Mouse (Mus musculus) liver, embryonic 14.5 days (tissue): ENCODE measurements around the gene Maats1.

ENCODE experiments used
- CTCF ChIP-seq: IDR thresholded peaks from 2 replicates; pipeline ENCODE4 v1.5.1; 2016; ENCODE audit warnings: antibody characterized with exemption, low read depth, control low read depth
- EP300 ChIP-seq: IDR thresholded peaks from 2 replicates; pipeline ENCODE4 v1.6.1; 2016; ENCODE audit warnings: antibody characterized with exemption, low read depth

DNA sequence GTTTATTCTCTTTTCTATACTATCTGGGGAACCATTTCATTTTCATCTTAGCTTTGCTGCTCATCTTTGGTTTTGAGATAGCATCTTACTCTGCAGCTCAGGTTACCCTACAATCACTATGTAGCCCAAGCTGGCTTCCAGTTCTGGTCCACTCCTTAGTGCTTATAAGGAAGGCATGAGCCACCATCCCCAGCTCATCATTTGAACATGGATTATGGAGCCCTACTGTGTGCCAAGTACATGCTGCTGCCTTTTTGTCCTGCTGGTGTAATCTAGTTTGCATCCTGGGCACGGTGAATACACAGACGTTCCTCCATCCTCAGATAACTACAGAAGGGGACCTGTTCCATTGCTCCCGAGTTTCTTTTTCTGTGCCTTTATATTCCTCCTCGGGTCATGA is 30.9 kb upstream of the Maats1 start:
- TF ChIP-seq CTCF (0 out of 2 replicates have a peak, but pooled peaks have one; percentile 7), EP300 (no peak)
